Mouse (Mus musculus) urinary bladder, adult 18-20 months (tissue): Measurements from ENCODE around the gene Crb2.

Experiments
- DNase-seq, 2 experiments: peaks; one replicate each; pipeline ENCODE4 v3.0.0; 2022; ENCODE audit warnings: low spot score in 2 of 2, mixed read lengths in 2 of 2

The Crb2 gene

DNA sequence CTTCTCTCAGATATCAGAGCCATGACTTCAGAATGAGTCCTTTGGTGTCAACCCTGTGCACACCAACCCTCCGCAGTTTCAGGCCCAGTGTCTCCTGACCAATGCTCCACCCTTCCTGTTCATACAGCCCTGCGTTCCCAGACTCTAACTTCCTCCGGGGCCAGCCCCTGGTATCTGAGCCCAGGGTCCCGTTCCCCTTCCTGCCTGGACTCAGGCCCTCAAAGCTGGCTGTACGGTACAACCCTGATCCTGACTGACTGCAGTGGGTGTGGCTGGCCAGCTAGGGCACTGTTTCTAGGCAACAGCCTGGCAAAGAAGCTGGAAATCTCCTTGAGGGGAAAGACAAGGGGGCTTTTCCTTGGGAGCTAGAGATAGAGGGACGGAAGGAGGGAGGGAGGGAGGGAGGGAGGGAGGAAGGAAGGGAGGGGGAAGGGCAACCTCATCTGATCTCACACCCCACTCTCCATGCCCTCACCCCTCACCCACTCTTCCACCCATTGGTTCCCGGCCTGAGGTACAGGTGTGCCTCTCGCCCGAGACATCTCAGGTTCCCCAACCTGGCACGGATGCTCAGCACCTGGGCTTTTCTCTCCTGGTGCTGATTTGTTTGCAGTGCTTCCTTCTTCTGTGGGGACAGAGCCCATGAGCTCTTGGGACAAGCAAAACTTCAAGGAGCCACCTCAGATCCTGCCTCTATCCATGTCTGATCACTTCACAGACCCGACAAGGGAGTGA, 9.9 kb upstream of the Crb2 start:
- no peak for DNase-seq

DNA sequence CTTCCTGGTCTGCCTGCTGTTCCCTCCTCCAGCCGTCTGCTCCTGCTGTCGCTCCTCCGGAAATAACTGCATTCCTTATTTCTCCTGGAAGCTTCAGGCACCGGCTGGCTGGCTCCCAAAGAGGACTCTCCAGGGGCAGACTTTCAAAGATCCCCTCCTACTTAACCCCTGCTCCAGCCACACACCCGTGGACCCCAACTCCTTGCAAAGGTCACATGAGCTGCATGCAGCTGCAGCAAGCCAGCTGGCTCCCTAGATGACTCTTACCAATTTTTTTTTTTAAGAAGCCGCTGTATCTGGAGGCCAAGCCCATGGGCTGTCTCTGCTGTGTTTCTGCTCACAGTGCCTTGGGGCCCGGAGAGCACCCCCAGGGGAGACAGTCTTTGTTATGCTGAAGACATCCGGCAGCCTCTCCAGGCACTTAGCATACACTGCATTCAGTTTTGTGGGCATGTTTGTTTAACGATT, 8.9 kb upstream of the Crb2 start:
- no peak for DNase-seq

DNA sequence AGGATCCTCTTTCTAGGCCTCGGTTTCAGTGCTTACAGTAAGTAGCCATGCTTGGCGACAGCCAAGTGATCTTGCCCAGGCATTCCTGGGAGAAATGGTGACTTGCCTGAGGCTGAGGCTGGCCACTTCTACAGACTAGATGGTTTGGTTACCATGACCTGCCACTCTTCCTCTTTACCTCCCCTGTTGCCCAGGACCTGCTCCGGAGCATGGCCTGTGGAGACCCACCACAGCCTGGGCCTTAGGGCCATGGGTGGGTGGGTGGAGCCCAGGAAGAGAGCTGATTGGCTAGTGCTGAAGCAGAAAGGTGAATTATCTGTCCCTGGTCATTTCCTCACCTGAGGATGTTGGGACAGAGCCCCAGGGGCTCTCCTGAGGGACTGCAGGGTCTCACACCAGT, 8.3 kb upstream of the Crb2 start:
- DNase-seq: no peak

DNA sequence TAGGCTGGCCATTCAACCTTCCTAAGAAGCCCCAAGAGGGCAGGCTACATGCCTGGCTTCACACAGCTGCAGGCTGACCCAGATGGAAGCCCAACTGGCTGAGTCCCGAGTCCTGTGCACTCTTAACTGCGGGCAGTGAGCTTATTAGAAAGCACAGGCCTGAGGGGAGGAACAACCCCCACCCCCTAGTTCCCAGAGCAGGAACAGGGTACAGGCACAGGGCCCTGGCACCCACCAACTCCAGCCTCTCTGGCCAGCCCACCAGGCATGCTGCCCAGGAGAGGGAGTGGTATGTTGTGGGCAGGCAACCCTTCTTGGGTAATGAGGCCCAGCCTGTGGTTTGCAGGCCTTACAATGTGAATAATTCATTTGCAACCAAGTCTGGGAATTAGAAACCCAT, 7.1 kb upstream of the Crb2 start:
- DNase-seq: no peak

DNA sequence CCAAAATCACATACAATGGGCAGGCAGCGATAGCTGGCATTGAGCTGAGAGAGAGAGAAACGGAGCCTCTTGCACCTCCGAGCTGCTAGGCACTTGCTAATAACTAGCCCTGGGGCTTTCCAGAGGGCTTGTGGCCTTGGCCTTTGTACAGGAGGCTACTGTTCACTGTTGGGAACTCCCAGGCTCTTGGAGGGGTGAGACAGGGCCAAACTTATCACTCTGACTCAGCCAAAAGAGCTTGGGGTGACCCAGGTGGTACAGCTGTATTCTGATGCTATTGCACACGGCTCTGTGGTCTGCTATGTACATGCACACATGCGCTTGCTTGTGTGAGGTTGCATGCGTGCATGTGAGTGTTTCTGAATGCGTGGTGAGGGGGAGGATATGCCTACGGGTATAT, 6.3 kb upstream of the Crb2 start:
- DNase-seq: no peak

DNA sequence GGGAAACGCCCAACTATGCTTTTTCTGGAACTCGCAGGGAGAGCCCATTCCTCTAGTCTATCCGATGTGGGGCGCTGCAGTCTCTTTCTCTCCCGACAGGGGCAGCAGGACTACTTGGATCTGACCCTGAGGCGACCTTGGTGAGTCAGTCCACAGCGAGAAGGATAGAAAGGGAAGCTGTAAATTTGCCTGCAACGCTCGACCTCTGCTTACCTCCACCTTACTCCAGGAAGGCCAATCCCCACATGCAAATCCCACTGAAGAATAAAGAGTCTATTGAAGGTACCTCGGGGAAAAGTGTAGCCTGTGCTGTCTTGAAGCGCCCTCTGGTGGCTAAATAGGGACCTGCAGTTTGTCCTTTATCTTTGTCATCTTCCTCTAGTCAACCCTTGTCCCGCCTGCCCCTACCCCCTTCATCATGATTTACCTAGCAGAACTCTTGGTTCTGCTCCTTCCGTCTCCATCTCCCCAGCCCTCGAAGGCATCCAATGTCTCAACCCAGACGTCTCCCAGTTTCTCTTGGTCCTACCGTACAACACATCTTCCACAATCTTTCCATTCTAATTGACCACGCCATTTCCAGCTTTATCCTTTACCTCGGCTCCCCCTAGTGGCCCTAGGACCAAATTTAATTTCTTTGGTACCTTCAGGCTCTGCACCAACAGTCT, 4.3 kb upstream of the Crb2 start:
- peak; percentile 66 to 72 for DNase-seq

DNA sequence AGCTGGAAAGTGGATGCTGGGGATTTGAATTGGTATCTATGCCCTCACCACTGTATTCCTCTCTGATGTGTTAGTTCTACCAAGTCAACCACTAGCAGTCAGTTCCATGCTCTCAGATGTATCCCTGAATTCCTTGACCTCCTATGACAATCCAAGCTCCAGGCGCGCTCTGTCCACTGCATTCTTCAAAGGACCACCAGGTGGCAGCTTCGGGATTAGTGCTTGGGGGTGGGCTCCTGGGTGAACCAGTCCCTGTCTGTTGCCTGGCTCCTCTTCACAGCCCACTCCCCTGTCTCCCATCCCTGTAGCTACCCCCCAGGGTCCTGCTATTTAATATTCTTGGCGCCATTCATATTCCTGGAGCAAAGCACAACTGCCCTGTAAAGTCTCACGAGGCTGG, 1.5 kb upstream of the Crb2 start:
- DNase-seq: no peak

DNA sequence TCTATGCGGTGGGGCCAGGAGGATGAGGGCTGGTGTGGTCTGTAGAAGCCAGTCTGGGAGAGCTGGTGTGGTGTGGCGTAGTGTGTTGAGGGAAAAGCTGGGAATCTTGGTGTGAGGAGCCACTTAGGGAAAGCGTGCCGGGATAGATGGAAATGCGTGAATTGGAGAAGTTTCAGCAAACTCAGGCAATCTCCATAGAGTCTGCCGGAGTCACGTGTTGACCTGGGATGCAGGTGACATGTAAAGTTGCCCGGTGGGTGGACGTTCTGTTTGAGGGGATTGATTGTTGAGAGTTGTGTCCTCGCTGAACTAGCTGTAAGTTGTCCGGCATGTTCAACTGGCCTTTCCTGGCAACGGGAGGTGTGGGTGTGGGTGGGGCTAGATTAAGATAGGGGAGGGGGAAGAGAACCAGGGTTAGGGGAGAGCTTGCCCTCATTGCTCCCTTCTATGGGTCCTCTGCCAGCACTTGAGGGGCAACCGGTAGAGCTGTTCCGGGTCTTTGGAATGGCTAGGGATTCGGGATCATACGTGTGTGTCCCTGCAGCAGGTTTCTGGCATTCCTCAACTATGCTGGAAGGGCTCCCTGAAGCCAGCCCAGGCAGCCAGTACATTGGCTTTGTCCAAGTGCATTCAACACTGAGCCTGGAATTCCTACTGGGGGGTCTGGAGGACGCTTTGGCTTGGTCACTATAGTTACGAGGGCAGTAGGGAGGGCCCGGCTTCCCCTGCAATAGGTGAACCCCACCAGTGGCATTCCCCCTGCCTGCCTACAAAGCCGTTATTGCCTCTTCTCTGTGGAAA, 762 bp downstream of the Crb2 start:
- DNase-seq: no peak

DNA sequence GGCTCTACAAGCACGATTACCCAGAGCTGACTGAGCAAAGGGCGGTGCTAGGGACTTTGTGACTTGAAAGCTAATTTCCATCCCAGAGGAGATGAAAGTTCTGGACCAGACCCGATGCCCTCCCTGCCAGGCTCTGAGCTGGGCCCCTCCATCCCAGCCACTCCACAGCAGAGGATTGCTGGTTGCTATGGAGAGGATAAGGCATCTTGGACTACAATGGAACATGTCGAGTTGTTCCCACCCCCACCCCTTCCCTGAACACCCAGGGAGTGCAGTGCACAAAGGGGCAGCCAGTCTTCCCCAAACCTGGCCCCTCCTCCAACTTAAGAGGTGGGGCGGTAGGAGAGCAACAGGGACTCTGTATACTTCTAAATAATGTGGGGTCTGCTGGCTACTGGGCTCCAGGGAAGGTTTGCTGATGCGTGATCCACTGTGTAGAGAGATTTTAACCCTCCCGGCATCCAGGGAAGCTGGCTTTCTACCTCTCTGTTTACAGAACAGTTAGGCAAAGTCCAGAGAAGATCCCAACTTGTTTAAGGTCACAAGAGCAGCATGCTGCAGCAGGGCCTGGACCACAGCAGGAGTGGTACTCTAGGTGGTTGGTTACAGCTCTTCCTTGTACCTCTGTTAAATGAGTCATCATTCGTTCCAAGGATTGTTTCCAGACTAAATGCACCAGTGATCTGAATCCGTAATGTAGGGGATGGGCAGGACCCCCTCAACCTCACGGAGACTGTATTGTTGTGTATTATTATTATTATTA, 2.1 kb downstream of the Crb2 start:
- DNase-seq: no peak

DNA sequence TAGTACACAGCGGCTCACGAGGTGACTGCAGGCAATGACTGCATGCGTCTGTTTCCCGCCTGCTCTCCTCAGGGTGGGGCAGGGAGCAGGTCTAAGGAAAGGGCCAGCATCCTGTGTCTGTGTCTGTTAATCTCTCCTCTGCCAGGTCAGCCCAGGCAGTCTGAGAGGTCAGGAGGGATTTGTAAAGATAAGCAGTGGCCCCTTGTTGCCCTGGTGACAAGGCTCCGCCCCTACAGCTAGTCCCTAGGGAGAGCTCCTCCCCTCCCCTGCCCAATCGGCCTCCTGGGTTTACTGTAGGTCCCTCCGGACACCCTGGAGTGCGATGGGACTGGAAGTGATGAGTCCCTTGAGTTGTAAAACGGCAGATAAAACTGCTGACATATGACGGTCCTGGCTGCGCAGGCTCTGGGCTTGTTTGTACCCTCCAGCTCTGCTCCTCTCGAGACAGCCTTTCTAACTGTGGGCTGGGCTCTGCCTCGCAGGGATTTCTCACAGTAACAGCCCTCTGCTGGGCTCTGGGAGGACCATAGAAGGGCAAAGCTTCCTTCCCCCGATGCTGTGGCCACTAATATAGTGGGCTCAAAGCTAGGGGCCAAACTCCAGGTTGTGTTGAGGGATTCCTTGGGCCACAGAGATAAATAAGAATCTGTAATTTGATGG, 4.4 kb downstream of the Crb2 start:
- peak in 1 of 2 experiments; percentile 42 for DNase-seq

DNA sequence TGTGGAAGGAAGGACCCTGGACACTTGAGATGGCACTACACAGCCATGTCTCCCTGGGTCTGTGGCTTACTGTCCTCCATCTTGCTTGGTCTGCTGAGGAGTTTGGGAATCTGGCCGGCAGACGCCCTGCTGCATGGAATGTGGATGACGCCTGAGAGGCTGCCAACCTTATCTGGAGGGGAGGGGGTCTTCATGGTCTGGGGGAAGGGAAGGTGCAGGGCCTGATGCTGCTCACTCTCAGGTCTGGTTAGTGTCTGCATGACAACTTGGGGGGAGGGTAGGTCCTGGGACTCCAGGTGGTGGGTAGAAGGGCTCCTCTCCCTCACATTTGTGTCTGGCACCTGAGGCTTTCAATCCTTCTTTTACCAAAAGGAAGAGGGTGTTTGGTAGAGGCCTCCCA, 5.4 kb downstream of the Crb2 start:
- DNase-seq: no peak

DNA sequence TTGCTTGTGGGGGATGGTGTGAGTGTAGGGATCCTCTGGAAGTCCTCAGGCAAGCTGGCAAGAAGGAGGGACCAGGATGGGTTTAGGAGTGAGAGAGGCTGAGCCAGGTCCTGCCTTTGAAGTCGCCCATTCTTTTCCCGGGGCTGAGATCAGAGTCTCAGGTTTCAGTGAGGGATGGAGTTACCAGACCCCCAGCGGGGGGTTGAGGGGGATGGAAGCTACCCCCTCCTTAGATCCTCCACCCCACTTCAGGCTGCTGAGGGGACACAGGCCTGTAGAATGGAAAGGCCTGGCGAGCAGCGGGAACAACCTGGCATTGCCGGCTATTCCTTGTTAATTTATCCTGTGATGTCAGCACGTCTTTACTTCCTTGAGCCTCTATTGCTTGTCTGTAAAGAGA, 6.0 kb downstream of the Crb2 start:
- DNase-seq: no peak

DNA sequence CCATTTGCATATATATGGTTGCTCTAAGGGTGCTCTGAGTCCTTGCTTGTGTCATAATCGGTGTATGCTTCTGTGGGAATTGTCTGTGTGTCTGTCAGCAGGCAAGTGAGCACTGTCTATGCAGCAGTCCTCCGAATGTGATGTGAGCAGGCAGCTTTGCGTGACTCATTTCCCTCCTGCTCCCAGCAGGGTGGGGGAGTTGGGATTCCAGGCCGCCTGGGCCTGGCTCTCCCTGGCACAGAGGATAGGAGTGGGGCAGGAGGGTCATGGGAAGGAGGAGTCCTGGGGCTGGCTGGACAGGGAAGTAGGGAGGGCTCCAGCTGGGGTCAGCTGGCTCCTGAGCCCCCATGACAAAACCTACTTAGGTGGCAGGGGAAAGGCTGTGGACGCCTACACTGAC, 8.4 kb downstream of the Crb2 start:
- peak in 1 of 2 experiments; percentile 16 for DNase-seq

DNA sequence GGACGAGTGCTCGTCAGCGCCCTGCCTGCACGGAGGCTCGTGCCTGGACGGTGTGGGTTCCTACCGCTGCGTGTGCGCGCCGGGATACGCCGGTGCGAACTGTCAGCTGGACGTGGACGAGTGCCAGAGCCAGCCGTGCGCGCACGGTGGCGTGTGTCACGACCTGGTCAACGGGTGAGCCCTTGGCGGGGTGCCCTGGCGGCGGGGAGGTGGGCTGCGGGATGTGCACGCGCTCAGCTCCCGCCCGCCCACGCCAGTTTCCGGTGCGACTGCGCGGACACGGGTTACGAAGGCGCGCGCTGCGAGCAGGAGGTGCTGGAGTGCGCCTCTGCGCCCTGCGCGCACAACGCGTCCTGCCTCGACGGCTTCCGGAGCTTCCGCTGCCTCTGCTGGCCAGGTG, 10.4 kb downstream of the Crb2 start:
- DNase-seq: no peak

DNA sequence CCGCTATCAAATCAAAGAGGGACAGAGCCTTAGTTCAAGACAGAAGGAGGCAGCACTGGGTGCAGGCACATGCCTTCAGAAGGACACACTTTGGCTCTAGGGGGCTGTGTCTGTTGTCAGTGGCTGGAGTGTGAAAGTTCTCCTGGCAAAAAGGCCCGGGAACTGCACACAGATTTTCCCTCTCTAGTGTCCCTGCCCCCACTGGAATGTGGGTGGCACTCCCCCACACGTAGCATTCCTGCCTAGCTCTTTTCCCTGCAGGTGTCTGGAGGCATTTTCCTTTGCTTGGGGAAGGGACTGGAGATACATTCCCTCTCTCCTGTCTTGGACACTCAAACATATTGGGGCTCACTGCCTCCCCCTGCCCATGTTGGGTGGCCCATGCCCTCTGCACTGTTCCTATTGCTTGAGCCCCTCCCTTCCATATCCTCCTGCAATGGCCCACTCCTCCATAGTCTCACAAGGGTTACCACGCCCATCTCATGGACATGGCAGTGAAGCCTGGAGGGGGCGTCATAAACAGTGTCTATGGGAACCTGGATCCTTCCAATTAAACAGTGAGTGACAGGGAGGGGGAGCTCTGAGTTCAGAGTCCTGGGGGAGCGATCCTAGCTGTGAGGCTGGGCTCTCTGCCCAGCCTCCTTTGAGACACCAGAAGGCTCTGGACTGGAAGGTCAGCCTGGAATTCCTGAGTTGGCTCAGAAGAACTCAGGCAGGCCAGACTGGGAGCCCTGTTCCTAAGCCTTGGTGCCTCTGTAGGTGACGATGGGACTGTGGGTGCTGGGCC, 12.3 kb downstream of the Crb2 start:
- DNase-seq: no peak

DNA sequence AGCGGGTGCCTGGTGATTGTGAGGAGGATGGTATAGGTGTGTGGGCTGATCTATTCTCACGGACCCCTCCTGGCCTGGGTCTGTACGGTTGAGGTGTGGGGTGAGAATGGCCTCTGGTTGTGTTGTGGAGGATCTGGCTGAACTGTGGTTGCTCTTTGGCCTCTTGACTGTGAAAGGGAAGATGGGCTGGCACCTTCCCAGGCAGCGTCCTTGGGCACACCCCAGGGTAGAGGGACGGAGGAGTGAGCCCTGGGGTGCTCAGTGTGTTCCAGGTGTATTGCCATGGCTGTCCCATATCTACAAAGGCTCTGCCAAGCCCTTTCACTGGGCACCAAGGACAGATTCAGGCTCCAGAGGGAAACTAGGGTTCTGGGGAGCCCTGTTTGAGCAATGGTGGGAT, 13.0 kb downstream of the Crb2 start:
- DNase-seq: no peak

DNA sequence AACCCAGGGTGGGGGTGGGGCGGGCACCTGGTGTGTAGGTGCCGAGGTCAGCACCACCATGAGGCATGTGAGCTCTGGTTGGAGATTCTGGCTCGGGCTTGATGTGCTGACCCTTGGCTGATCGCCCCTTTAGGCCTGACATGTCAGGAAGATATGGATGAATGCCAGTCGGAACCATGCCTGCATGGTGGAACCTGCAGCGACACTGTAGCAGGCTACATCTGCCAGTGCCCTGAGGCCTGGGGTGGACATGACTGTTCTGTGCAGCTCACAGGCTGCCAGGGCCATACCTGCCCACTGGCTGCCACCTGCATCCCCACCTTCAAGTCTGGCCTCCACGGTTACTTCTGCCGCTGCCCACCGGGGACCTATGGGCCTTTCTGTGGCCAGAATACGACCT, 13.9 kb downstream of the Crb2 start:
- DNase-seq: no peak

DNA sequence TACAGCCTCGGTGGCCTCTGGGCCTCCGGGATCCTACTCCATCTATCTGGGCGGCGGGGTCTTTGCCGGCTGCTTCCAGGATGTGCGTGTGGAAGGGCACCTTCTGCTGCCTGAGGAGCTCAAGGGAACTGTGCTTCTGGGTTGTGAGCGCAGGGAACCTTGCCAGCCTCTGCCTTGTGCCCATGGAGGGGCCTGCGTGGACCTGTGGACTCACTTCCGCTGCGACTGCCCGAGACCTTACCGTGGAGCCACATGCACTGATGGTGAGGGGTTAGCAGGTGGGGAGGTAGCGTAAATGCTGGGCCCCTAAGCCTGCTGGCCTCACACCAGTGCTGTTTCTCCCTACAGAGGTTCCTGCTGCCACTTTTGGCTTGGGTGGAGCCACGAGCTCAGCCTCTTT, 14.7 kb downstream of the Crb2 start:
- DNase-seq: no peak

DNA sequence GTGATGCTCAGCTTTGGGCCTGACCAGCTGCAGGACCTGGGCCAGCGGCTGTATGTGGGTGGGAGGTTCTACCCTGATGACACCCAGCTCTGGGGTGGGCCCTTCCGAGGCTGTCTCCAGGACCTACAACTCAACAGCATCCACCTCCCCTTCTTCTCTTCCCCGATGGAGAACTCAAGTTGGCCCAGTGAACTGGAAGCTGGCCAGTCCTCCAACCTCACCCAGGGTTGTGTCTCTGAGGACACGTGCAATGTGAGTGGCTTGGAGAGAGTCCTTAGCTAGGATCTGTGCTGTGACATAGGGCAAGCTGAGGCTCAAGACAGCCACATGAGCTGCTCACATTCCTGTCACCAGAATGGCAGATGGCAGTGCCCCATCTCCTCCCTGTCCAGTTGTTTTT, 15.3 kb downstream of the Crb2 start:
- no peak for DNase-seq

DNA sequence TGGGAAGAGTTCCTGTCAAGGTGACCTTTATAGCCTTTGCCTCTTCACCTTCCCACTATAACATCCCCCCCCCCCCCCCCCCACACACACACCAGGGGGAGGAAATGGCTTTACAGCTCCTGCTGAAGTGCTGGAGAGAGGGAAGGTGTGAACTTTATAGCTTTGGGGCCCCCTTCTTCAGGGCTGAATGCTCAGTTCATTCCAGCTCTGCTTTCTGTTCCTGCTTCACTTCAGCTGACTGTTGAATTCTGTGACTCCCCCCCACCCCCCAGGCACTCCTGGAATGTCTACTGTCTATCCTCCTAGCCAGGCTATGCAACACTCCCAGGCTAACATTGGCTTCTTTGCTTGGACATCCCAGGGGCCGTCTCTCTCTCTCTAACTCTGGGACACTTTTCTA, 20.0 kb downstream of the Crb2 start:
- no peak for DNase-seq

DNA sequence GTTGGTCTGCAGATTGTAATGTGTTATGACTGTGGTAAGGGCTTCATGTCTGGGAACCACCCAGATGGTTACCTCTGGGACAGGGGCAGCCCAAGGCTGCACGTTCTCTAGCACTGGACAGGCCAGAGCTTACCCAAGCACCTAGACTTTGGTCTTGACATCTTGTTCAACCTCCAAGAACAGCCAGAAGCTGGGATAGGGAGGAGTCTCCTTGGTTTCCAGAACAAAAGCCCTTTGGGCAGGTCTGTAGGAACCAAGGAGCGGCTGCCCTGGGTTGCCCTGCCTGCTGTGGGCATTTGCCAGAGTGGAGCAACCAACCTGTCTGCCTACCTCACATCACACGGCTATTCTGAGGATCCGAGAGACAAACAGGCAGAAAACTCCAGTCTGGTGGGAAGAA, 21.0 kb downstream of the Crb2 start:
- DNase-seq: no peak
